Mouse (Mus musculus) kidney, embryonic 15.5 days (tissue): Measurements from ENCODE around the gene Stk11ip. TPM values are rescaled to one million over a fixed set of nuclear protein-coding genes. Genes with fewer than 3 reads are reported as not detected.
A peak's percentile ranks its signal among the peaks of the same experiment; 100 is the strongest.

ENCODE experiments used
- ATAC-seq: fragments of 200-750 bp; cut with Nextera tagmentation; replicated peaks from 2 replicates; pipeline ENCODE4 v1.8.0; 2017; ENCODE audit warnings: moderate TSS enrichment; ENCODE audit not compliant: low FRiP score
- H3K27ac ChIP-seq: fragments of 300-500 bp; sonication (generic); 2 replicates; pipeline ENCODE4 v1.5.1; 2015; ENCODE audit warnings: mild to moderate bottlenecking, inconsistent platforms
- H3K27me3 ChIP-seq: fragments of 300-500 bp; sonication (generic); 2 replicates; pipeline ENCODE4 v1.6.1; 2015; ENCODE audit warnings: inconsistent platforms
- H3K36me3 ChIP-seq: fragments of 300-500 bp; sonication (generic); 2 replicates; pipeline ENCODE4 v1.6.1; 2015; ENCODE audit warnings: inconsistent platforms
- H3K4me1 ChIP-seq: fragments of 300-500 bp; sonication (generic); 2 replicates; pipeline ENCODE4 v1.6.1; 2015; ENCODE audit warnings: inconsistent platforms
- H3K4me2 ChIP-seq: fragments of 300-500 bp; sonication (generic); 2 replicates; pipeline ENCODE4 v1.6.1; 2015; ENCODE audit warnings: moderate library complexity, mild to moderate bottlenecking, inconsistent platforms
- H3K4me3 ChIP-seq: fragments of 300-500 bp; sonication (generic); replicated peaks from 2 replicates; pipeline ENCODE4 v1.5.1; 2015; ENCODE audit warnings: mild to moderate bottlenecking, inconsistent platforms
- H3K9ac ChIP-seq: fragments of 300-500 bp; sonication (generic); 2 replicates; pipeline ENCODE4 v1.6.1; 2015; ENCODE audit warnings: mild to moderate bottlenecking, inconsistent platforms
- H3K9me3 ChIP-seq: fragments of 300-500 bp; sonication (generic); replicated peaks from 2 replicates; pipeline ENCODE4 v1.6.1; 2016; ENCODE audit warnings: inconsistent platforms
- WGBS: fragments of 180-500 bp; shearing (Covaris S2); methylation state at CpG from one replicate; pipeline ENCODE4 v1.1.7; 2015; ENCODE audit warnings: mixed read lengths; 5-methylcytosine and 5-hydroxymethylcytosine counted together
- polyA plus RNA-seq: library from polyadenylated mRNA; unstranded; fragments of >200 nt; fragmentation: Nextera tagmentation; extraction: Ambion mirVana; gene quantifications from 2 replicates; pipeline ENCODE4 v1.2.1, GENCODE M21; 2015

Gene Stk11ip
- polyA plus RNA-seq, 1 experiment from 2014 or later: 26.5 TPM

DNA sequence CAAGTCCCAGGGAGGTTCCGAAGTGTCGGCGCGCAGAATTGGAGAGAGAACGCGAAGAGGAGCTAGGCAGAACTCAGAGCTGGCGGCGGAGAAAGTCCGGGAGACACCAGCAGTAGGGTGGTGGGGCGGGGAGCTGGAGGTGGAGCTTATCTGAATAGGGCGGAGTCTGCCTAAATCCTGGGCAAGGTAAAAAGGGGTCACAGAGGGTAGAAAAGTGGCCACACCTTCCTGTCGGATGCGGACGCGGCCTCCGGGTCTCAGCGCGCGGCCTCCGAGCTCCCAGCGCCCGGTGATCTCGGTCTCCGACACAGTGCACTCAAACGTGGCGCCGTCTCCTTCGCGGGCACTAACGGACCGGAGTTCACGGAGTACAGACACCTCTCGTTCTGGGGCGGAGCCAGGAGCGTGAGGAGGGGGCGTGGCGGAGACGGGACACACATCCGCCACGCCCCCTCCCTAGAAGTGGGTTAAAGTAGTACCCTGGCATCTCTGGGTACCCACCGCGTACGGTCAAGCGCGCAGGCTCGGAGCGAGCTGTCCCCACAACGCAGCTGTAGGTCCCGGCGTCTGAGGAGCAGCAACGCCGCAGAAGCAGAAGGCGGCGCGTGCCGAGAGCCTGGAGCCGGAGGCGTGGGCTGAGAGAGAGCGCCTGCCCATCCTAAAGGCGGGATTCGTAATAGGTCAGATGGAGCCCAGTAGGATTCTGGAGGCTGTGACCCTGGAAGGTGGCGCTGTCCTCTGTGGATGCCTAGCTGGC is 33.7 kb upstream of the Stk11ip start:
- under 1% methylated on average over 62 of the region's 62 CpGs for WGBS
- Histone ChIP-seq H3K36me3 (peaks cover 37% of the 10 kb centered on the region), H3K4me3 (peak overlapping the region; percentile 58), H3K27ac (no peak overlapping the region), H3K4me1 (peaks cover 35% of the 10 kb centered on the region), H3K9me3 (no peaks in the 10 kb centered on the region), H3K27me3 (peaks cover 73% of the 10 kb centered on the region), H3K9ac (peak overlapping the region; percentile 34; the same call in 1 of the 2 replicates), H3K4me2 (peak overlapping the region; percentile 89)
- peak; percentile 69 for ATAC-seq

DNA sequence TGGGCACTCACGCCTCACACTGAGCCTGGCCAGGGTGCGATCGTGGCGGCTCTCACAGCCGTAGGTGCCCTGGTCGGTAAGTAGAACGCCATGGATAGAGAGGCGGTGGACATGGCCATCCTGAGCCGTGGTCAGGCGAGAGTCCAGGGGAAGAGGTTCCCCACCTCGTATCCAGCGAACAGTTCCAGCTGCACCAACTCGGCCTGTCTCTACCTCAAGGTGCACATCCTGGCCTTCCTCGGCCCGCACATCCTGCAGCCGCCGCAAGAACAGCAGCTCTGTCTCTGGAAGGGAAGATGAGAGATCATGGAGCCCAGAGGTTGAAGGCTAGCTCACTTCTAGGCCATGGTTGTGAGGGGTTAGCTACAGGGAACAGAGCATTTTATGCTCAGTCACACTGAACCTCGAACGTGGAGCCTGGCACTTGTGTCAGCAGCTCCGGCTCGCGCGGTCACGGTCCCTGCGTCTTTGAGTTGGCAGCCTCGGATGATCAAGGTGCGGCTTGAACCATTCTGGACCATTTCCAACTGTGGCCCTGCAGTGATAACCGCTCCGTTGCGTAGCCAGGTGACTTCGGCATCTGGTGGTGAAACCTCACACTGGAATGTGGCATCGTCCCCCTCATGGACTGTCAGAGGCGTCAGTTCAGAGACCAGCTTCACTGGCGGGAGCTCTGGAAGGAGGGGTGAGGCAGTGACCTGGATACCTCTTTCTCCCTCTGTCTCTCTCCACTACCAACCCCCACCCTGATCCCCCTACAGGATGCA is 30.4 kb upstream of the Stk11ip start:
- no peak for ATAC-seq
- Histone ChIP-seq H3K27me3 (peaks cover 43% of the 10 kb centered on the region), H3K27ac (no peak overlapping the region), H3K4me1 (peaks cover 38% of the 10 kb centered on the region), H3K4me3 (no peak overlapping the region), H3K9ac (no peak overlapping the region), H3K9me3 (no peaks in the 10 kb centered on the region), H3K4me2 (no peak overlapping the region), H3K36me3 (peaks cover 55% of the 10 kb centered on the region)
- 89% methylated on average over 34 of the region's 34 CpGs for WGBS

- WGBS: 68% methylated on average over 24 of the region's 24 CpGs
- Histone ChIP-seq H3K9ac (no peak overlapping the region), H3K4me2 (no peak overlapping the region), H3K27me3 (peaks cover 27% of the 10 kb centered on the region), H3K9me3 (no peaks in the 10 kb centered on the region), H3K4me3 (no peak overlapping the region), H3K27ac (no peak overlapping the region), H3K36me3 (peaks cover 72% of the 10 kb centered on the region), H3K4me1 (peaks cover 30% of the 10 kb centered on the region)
- ATAC-seq: no peak
These were observed 28.7 kb upstream of the Stk11ip start for GRCm38 (mm10) chr1:75492579-75493170.

DNA sequence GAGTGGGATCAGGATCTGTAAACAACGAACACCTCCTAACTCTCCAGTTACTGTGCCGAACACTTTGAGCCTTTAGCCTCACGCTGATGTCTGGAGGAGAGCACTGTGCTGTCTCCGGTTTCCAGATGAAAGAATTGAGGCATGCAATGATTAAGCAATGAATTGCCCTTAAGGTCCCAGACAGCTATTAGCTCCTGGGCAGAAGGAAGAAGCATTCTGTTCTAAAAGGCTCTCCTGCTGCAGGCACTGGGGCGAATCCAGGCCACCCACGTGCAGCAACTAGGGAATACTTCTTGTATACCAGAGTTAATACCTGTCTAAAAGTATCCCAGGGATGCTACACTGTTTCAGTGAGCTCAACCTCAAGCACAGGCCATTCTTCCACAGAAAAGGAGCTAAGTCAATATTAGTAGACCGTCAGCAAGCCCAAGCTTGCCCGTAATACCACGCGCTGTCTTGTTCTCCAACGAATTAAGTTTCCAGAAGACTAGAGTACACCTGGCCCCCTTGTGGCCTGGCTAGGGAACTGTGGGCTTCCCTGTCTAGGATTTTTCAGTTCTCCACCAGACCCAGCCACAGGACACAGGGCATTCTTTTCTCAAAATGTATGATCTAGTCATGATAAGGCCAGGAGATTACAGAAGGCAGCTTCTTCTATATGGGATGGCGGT is 26.3 kb upstream of the Stk11ip start:
- 27% methylated on average over 12 of the region's 12 CpGs for WGBS
- H3K9ac ChIP-seq: no peak overlapping the region

GRCm38 (mm10) chr1:75498897-75499296 is 22.4 kb upstream of the Stk11ip start:
- Histone ChIP-seq H3K27ac (no peak overlapping the region), H3K9ac (no peak overlapping the region), H3K36me3 (peaks cover 82% of the 10 kb centered on the region), H3K4me3 (no peak overlapping the region), H3K27me3 (no peaks in the 10 kb centered on the region), H3K4me2 (no peak overlapping the region), H3K9me3 (no peaks in the 10 kb centered on the region), H3K4me1 (peaks cover 36% of the 10 kb centered on the region)
- WGBS: 88% methylated on average over 4 of the region's 4 CpGs
- ATAC-seq: no peak

More for the DNA sequence above, 26.3 kb upstream of the Stk11ip start:
- peak overlapping the region; percentile 56 for H3K27ac ChIP-seq
- H3K9me3 ChIP-seq: no peaks in the 10 kb centered on the region
- ATAC-seq: peak; percentile 46
- no peak overlapping the region for H3K4me2 ChIP-seq
- H3K4me3 ChIP-seq: no peak overlapping the region
- H3K36me3 ChIP-seq: peaks cover 82% of the 10 kb centered on the region
- peaks cover 24% of the 10 kb centered on the region for H3K4me1 ChIP-seq
- 0 out of 2 replicates have a peak, but pooled peaks cover 6% of the 10 kb centered on the region for H3K27me3 ChIP-seq

DNA sequence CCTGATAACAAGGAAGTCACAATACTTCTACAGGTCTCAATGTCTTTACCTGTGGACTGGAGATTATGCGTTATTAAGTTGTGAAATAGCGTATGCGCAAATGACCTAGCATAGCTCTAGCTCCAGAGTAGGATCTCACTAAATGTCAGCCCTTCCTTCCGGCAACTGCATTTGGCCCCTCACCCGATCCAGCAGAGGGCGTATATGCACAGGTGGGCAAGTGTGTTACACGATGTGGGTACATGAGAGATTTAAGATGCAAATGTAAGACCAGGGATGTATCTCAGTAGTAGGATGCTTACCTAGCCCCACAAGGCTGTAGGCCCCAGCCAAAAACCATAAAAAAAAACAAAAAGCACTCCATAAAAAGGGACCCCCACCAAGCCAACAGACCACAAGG is 21.9 kb upstream of the Stk11ip start:
- H3K4me1 ChIP-seq: peaks cover 42% of the 10 kb centered on the region
- H3K4me3 ChIP-seq: no peak overlapping the region
- WGBS: 81% methylated on average over 7 of the region's 7 CpGs
- H3K27ac ChIP-seq: no peak overlapping the region
- ATAC-seq: no peak
- no peaks in the 10 kb centered on the region for H3K27me3 ChIP-seq
- no peaks in the 10 kb centered on the region for H3K9me3 ChIP-seq
- H3K4me2 ChIP-seq: no peak overlapping the region
- no peak overlapping the region for H3K9ac ChIP-seq
- H3K36me3 ChIP-seq: peaks cover 86% of the 10 kb centered on the region

DNA sequence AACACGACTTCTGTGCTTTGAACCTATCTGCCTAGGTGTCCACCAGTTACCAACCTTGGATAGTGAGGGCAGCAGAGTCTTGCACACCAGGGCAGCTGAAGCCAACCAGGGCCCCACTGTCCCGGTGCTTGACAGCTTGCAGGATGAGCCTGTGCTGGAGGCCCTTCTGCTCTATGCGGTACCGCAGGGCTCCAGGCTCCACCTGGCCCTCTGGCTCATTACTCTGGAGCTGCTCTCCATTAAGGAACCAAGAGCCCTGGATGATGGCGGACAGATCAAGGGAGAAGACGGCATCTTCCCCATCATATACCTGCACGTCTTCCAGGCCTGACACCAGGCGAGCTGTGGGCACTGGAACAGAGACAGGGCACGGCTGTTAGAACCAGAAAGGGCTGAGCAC is 19.4 kb upstream of the Stk11ip start:
- WGBS: 94% methylated on average over 9 of the region's 9 CpGs

DNA sequence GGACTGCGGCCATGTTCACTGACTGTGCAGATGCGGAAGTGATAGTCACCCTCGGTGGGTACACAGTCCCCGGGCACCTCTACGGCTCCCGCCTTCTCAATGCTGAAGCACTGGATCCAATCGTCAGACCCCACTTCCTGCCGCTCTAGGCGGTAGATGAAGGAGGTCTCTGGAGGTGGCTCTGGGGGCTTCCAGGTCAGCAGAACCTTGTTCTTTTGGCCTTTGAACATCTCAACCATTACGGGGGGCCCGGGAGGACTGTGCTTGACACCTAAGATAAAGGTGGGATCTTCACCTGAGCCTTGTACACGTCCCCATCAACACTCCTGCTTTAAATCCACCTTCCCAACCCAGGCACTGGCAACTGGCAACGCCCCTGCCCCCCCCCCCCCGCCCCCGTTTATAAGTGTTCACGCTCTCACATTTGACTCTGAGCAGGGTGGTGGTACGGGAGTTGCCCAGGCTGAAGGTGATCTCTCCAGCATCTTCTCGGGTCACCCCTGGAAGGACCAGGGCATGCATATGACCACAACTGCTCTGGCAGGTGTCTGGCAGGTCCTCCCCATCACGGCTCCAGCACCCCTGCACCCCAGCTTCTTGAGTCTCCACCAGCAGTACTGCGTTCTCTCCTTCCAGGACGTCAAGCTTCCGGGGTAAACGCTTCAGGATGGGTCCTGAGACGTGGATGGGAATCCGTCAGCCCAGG is 18.2 kb upstream of the Stk11ip start:
- Histone ChIP-seq H3K4me3 (no peak overlapping the region), H3K36me3 (peaks cover 59% of the 10 kb centered on the region), H3K4me2 (peak overlapping the region; percentile 86), H3K9me3 (no peaks in the 10 kb centered on the region), H3K27me3 (no peaks in the 10 kb centered on the region), H3K4me1 (peaks cover 46% of the 10 kb centered on the region), H3K27ac (no peak overlapping the region), H3K9ac (no peak overlapping the region)
- 83% methylated on average over 25 of the region's 25 CpGs for WGBS
- no peak for ATAC-seq

More for the DNA sequence above, 19.4 kb upstream of the Stk11ip start:
- Histone ChIP-seq H3K27ac (no peak overlapping the region), H3K36me3 (peaks cover 71% of the 10 kb centered on the region), H3K27me3 (no peaks in the 10 kb centered on the region), H3K4me2 (no peak overlapping the region), H3K4me1 (peaks cover 37% of the 10 kb centered on the region), H3K4me3 (no peak overlapping the region), H3K9me3 (no peaks in the 10 kb centered on the region), H3K9ac (no peak overlapping the region)
- no peak for ATAC-seq

GRCm38 (mm10) chr1:75503651-75503980 is 17.7 kb upstream of the Stk11ip start:
- Histone ChIP-seq H3K9me3 (no peaks in the 10 kb centered on the region), H3K4me1 (peaks cover 48% of the 10 kb centered on the region), H3K27me3 (no peaks in the 10 kb centered on the region), H3K36me3 (peaks cover 54% of the 10 kb centered on the region), H3K27ac (no peak overlapping the region), H3K4me2 (peak overlapping the region; percentile 86), H3K4me3 (no peak overlapping the region), H3K9ac (no peak overlapping the region)
- WGBS: 73% methylated on average over 23 of the region's 23 CpGs
- ATAC-seq: no peak

- no peaks in the 10 kb centered on the region for H3K27me3 ChIP-seq
- peak overlapping the region; percentile 88 for H3K4me3 ChIP-seq
- peak overlapping the region; percentile 86 for H3K4me2 ChIP-seq
- 55% methylated on average over 9 of the region's 9 CpGs for WGBS
- H3K4me1 ChIP-seq: peaks cover 51% of the 10 kb centered on the region
- H3K9me3 ChIP-seq: no peaks in the 10 kb centered on the region
- H3K9ac ChIP-seq: peak overlapping the region; percentile 92
- no peak for ATAC-seq
- H3K27ac ChIP-seq: no peak overlapping the region
- H3K36me3 ChIP-seq: peaks cover 46% of the 10 kb centered on the region
These were observed 16.9 kb upstream of the Stk11ip start for GRCm38 (mm10) chr1:75504256-75505045.
